Mouse (Mus musculus): Measurements from ENCODE around the gene Bloc1s2. TPM values are rescaled to one million over a fixed set of nuclear protein-coding genes. Genes with fewer than 3 reads are reported as not detected.
"Not testable (repeated sequence)": the region's sequence is repeated elsewhere in the genome, so short reads cannot be mapped to it uniquely, and the experiment has no call there.

Bloc1s2 gene
- polyA plus RNA-seq, 1 experiment from 2014 or later = 127 TPM

DNA sequence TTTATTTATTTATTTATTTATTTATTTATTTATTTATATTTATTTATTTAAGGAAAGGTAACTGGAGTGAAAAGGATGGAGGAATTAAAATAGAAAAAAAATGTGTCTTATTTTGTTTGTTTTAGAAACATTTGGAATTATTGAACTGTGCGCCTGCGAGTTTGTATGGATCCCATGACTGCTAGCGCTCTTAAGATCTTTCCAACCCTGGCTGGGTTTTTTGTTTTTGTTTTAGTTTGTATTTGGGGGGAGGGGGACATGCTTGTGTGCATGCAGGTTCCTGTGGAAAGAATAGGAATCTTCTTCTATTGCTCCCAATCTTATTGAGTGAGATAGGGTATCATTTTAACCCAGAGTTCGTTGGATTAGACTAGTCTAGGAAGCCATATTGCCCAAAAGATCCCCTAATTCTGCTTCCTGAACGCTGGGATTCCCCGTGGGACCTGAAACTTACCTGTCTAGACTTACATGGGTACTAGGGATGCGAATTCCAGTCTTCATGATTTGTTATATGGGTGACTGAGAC is 10.2 kb downstream of the Bloc1s2 start:
- no peaks in the 10 kb centered on the region for H3K27me3 ChIP-seq (ENCODE audit: control insufficient read depth, insufficient read depth, low read length)
- 27% methylated on average over 7 of the region's 7 CpGs for WGBS
- peak overlapping the region; percentile 44 for H3K4me2 ChIP-seq (replicated peaks; ENCODE audit: low read depth, low read length)
- H3K9ac ChIP-seq (ENCODE audit: low read depth, low read length) = peak overlapping the region; percentile 55; the same call in 1 of the 2 replicates
- peak; percentile 40 for DNase-seq (ENCODE audit: low spot score)
- H3K36me3 ChIP-seq (ENCODE audit: control insufficient read depth, insufficient read depth, low read length) = 0 out of 2 replicates have a peak, but pooled peaks cover 5% of the 10 kb centered on the region
- H3K4me1 ChIP-seq (replicated peaks; ENCODE audit: control insufficient read depth, insufficient read depth, low read length) = 0 out of 2 replicates have a peak, but pooled peaks cover 2% of the 10 kb centered on the region
- ATAC-seq (ENCODE audit: low FRiP score) = peak; percentile 35; the same call in 1 of the 2 replicates
- no peaks in the 10 kb centered on the region for H3K9me3 ChIP-seq (ENCODE audit: control insufficient read depth, low read length)
- H3K27ac ChIP-seq (ENCODE audit: low read depth, low read length) = no peak overlapping the region
- peak overlapping the region; percentile 60 for H3K4me3 ChIP-seq (ENCODE audit: low read depth, low read length)

DNA sequence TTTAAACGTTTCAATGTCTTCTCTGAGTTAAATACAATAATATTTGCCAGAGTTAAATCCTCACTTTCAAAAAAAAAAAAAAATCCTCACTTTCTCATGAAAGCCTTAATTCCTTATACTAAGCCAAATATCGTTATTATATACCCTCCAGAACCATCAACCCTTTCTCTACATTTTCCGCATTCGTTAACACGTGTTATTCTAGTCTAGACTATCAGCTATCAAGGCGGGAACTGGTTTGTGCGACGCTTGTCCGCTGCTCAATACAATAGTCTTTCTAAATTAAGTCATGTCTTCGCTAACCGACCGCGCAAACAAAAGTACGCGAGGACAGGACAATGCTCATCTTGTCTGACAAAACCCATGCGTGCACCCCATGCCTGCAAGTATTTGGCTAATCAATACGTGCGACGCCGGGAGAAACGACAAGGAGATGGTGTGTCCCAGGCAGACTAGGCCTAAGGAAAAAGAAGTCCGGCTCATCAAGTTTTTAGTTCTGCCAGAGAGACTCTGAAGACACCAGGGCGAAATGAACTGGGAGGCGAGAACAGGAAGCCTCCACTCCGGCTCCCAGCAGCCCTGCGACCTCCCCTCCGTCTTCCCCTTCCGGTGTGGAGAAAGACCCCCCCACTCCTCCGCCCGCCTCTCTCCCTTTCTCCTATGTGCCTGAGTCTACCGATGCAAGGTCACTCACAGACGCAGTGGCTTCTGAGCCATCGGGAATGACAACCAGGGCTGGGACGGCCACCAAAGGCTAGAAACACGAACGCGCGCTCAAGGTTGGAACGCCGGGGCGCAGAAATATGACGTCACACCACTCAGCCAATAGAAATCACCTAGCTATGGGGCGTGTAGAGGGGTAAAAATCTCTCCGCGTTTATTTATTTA is 10.9 kb downstream of the Bloc1s2 start, which contains the start of gene Cwf19l1:
Gene Cwf19l1, minus strand, starts transcription at position 805 of the 888 bp plus-strand sequence.
- ATAC-seq (ENCODE audit: low FRiP score) (peak; percentile 90), DNase-seq (ENCODE audit: low spot score) (peak; percentile 95)
- Histone ChIP-seq H3K4me3 (ENCODE audit: low read depth, low read length) (peak within 1 kb of the TSS; percentile 60), H3K4me1 (replicated peaks; ENCODE audit: control insufficient read depth, insufficient read depth, low read length) (0 out of 2 replicates have a peak, but pooled peaks cover 2% of the 10 kb centered on the region), H3K4me2 (replicated peaks; ENCODE audit: low read depth, low read length) (peak within 1 kb of the TSS; percentile 72), H3K9me3 (ENCODE audit: control insufficient read depth, low read length) (no peaks in the 10 kb centered on the region), H3K9ac (ENCODE audit: low read depth, low read length) (peak within 1 kb of the TSS; percentile 72), H3K27me3 (ENCODE audit: control insufficient read depth, insufficient read depth, low read length) (no peaks in the 10 kb centered on the region), H3K27ac (ENCODE audit: low read depth, low read length) (peak within 1 kb of the TSS; percentile 86), H3K36me3 (ENCODE audit: control insufficient read depth, insufficient read depth, low read length) (peaks cover 7% of the 10 kb centered on the region; the same call in 1 of the 2 replicates)
- under 1% methylated on average over 45 of the region's 45 CpGs for WGBS

DNA sequence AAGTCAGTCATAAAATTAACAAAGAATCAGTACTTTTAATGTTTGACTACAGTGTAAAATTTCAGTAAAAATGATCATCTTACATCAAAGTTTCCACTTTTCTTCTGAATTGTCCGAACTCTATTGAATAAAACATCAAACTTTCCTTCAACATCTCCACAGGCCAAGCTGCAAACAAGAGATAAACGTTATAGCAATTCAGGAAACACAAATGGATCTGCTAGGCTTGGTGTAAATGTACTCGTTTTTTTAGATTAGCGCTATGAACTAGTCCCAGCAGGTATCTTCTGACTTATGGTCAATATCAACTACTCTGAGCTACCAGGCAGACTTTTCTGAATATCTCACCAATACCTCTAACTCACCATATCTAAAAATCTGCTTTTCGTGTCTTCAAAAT is 13.3 kb downstream of the Bloc1s2 start:
- Histone ChIP-seq H3K4me3 (ENCODE audit: low read depth, low read length) (no peak overlapping the region), H3K9ac (ENCODE audit: low read depth, low read length) (no peak overlapping the region), H3K27me3 (ENCODE audit: control insufficient read depth, insufficient read depth, low read length) (no peaks in the 10 kb centered on the region), H3K4me2 (replicated peaks; ENCODE audit: low read depth, low read length) (no peak overlapping the region), H3K36me3 (ENCODE audit: control insufficient read depth, insufficient read depth, low read length) (peaks cover 4% of the 10 kb centered on the region; the same call in 1 of the 2 replicates), H3K9me3 (ENCODE audit: control insufficient read depth, low read length) (no peaks in the 10 kb centered on the region), H3K4me1 (replicated peaks; ENCODE audit: control insufficient read depth, insufficient read depth, low read length) (0 out of 2 replicates have a peak, but pooled peaks cover 2% of the 10 kb centered on the region), H3K27ac (ENCODE audit: low read depth, low read length) (no peak overlapping the region)
- ATAC-seq (ENCODE audit: low FRiP score) (no peak), DNase-seq (ENCODE audit: low spot score) (no peak)
- WGBS = 92% methylated on average over 5 of the region's 5 CpGs

DNA sequence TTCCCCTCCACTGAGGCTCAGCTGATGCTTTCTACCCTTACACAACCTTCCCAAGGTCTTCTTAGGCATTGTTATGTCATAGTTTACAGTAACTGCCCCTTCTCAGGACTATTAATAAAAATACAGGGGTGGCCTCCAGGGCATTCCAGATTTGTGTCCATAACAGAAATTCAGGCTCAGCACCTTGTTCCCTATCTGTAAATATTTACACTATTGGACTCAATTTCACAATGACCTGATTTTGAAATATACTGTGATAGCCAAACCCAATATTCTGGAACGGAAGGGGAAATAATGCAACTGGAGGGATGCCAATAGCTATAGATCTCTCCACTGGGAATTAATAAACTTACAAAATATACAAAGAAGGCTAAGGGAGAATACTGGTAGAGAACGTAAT is 17.7 kb downstream of the Bloc1s2 start:
- Histone ChIP-seq H3K27ac (ENCODE audit: low read depth, low read length) (no peak overlapping the region), H3K36me3 (ENCODE audit: control insufficient read depth, insufficient read depth, low read length) (peaks cover 6% of the 10 kb centered on the region; the same call in 1 of the 2 replicates), H3K9ac (ENCODE audit: low read depth, low read length) (no peak overlapping the region), H3K9me3 (ENCODE audit: control insufficient read depth, low read length) (no peaks in the 10 kb centered on the region), H3K4me2 (replicated peaks; ENCODE audit: low read depth, low read length) (no peak overlapping the region), H3K27me3 (ENCODE audit: control insufficient read depth, insufficient read depth, low read length) (no peaks in the 10 kb centered on the region), H3K4me3 (ENCODE audit: low read depth, low read length) (no peak overlapping the region), H3K4me1 (replicated peaks; ENCODE audit: control insufficient read depth, insufficient read depth, low read length) (no peaks in the 10 kb centered on the region)
- ATAC-seq (ENCODE audit: low FRiP score) (no peak), DNase-seq (ENCODE audit: low spot score) (no peak)
- 92% methylated on average over 2 of the region's 2 CpGs for WGBS

DNA sequence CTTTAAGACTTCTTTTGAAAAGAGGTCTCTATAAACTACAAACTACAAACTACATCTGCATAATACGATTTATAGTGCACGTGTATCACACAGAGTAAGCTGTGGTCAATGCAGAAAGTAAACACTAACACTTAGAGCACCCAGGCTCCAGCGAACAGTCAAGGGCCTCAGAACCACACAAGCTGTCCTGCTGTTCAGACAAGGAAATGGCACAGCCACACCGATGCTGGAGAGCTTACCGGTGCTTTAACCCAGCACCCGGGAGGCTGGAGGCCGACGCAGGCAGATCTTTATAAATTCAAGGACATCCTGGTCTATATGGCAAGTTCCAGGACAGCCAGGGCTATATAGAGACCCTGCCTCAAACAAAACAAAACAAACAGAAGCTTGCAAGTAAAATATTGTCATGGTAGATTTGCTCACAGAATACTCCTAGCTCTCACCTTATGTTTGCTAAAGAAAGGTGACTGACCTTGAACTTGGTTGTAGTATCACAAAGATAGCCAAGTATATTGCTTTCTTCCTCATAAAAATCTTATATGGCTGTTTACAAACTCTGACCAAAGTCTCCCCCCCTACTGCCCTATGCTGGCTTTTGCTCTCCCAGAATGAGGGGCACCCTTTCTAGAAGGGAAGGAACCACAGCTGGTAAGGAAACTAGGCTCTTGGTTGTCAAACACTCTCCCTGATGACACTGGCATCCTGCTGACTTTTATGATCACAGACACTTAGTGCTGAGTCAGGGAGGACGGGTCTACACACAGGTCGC is 18.3 kb downstream of the Bloc1s2 start:
- Histone ChIP-seq H3K9me3 (ENCODE audit: control insufficient read depth, low read length) (no peaks in the 10 kb centered on the region), H3K27me3 (ENCODE audit: control insufficient read depth, insufficient read depth, low read length) (no peaks in the 10 kb centered on the region), H3K4me3 (ENCODE audit: low read depth, low read length) (no peak overlapping the region), H3K36me3 (ENCODE audit: control insufficient read depth, insufficient read depth, low read length) (peaks cover 6% of the 10 kb centered on the region; the same call in 1 of the 2 replicates), H3K9ac (ENCODE audit: low read depth, low read length) (no peak overlapping the region), H3K27ac (ENCODE audit: low read depth, low read length) (no peak overlapping the region), H3K4me2 (replicated peaks; ENCODE audit: low read depth, low read length) (no peak overlapping the region), H3K4me1 (replicated peaks; ENCODE audit: control insufficient read depth, insufficient read depth, low read length) (no peaks in the 10 kb centered on the region)
- DNase-seq (ENCODE audit: low spot score) = no peak
- 97% methylated on average over 10 of the region's 10 CpGs for WGBS
- ATAC-seq (ENCODE audit: low FRiP score) = no peak

DNA sequence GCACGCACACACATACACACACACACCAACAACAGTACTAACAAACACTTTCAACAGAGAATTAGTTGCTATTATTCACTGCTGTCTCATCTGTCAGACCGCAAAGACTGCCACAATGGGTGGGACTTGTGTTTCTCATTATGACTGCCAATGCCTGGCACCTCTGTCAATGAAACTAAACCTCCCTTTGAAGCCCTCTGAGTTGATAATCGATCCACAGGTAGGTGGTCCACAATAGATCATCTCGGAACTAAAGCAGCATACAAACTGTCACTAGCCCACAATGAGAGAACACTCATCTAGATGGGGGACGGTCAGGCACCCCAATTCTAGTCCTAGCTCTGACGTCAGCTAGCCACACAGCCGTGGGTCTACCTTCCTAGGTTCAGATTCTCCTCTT is 25.1 kb downstream of the Bloc1s2 start:
- Histone ChIP-seq H3K9me3 (ENCODE audit: control insufficient read depth, low read length) (no peaks in the 10 kb centered on the region), H3K9ac (ENCODE audit: low read depth, low read length) (no peak overlapping the region), H3K4me3 (ENCODE audit: low read depth, low read length) (no peak overlapping the region), H3K36me3 (ENCODE audit: control insufficient read depth, insufficient read depth, low read length) (peaks cover 8% of the 10 kb centered on the region; the same call in 1 of the 2 replicates), H3K27ac (ENCODE audit: low read depth, low read length) (no peak overlapping the region), H3K4me2 (replicated peaks; ENCODE audit: low read depth, low read length) (no peak overlapping the region), H3K27me3 (ENCODE audit: control insufficient read depth, insufficient read depth, low read length) (no peaks in the 10 kb centered on the region), H3K4me1 (replicated peaks; ENCODE audit: control insufficient read depth, insufficient read depth, low read length) (no peaks in the 10 kb centered on the region)
- 95% methylated on average over 7 of the region's 7 CpGs for WGBS
- ATAC-seq (ENCODE audit: low FRiP score) (no peak), DNase-seq (ENCODE audit: low spot score) (no peak)

DNA sequence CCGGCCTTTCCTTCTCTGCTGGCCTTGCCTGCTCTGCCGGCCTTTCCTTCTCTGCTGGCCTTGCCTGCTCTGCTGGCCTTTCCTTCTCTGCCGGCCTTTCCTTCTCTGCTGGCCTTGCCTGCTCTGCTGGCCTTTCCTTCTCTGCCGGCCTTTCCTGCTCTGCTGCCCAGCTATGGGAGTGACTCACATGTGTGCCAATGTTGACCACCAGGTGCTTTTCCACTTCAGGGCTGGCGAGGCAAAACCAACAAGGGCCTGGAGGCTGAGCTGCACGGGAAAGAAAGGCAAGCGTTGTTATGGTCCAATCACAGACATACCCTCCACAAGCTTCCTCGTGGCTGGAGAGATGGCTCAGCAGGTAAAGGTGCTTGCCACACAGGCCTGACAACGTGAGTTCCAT is 25.6 kb downstream of the Bloc1s2 start:
- H3K9me3 ChIP-seq (ENCODE audit: control insufficient read depth, low read length); H3K4me3 ChIP-seq (ENCODE audit: low read depth, low read length); H3K4me2 ChIP-seq (replicated peaks; ENCODE audit: low read depth, low read length); H3K4me1 ChIP-seq (replicated peaks; ENCODE audit: control insufficient read depth, insufficient read depth, low read length); H3K9ac ChIP-seq (ENCODE audit: low read depth, low read length); ATAC-seq (ENCODE audit: low FRiP score); H3K36me3 ChIP-seq (ENCODE audit: control insufficient read depth, insufficient read depth, low read length); DNase-seq (ENCODE audit: low spot score); H3K27me3 ChIP-seq (ENCODE audit: control insufficient read depth, insufficient read depth, low read length); H3K27ac ChIP-seq (ENCODE audit: low read depth, low read length): not testable (repeated sequence)
- 89% methylated on average over 7 of the region's 9 CpGs for WGBS

DNA sequence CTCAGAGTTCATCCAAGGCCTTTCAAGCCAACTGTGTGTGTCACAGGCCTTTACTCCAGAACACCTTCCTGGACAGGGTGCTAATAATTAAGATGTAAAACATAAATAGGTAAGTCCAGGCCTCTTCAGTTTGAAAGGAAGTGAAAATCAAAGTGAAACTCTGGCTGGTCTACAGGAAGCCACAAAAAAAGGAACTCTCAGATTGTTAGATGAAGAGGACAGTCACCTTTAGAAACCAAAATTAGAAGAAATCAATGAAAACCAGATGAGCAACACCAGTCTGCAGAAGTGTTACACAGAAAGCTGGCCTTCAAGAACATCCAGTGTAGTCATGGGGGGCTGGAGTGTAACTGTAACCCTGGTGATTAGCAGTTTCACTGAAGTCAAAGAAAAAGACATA is 28.5 kb downstream of the Bloc1s2 start:
- peaks cover 11% of the 10 kb centered on the region for H3K36me3 ChIP-seq (ENCODE audit: control insufficient read depth, insufficient read depth, low read length)
- no peak for ATAC-seq (ENCODE audit: low FRiP score)

More for the DNA sequence above, 28.5 kb downstream of the Bloc1s2 start:
- no peak overlapping the region for H3K4me3 ChIP-seq (ENCODE audit: low read depth, low read length)
- no peaks in the 10 kb centered on the region for H3K9me3 ChIP-seq (ENCODE audit: control insufficient read depth, low read length)
- H3K4me1 ChIP-seq (replicated peaks; ENCODE audit: control insufficient read depth, insufficient read depth, low read length) = no peaks in the 10 kb centered on the region
- no peaks in the 10 kb centered on the region for H3K27me3 ChIP-seq (ENCODE audit: control insufficient read depth, insufficient read depth, low read length)
- H3K4me2 ChIP-seq (replicated peaks; ENCODE audit: low read depth, low read length) = no peak overlapping the region
- DNase-seq (ENCODE audit: low spot score) = no peak
- no peak overlapping the region for H3K9ac ChIP-seq (ENCODE audit: low read depth, low read length)
- no peak overlapping the region for H3K27ac ChIP-seq (ENCODE audit: low read depth, low read length)

All from hindbrain, embryonic 11.5 days (tissue).